Mouse (Mus musculus) skeletal muscle tissue, postnatal 0 days (tissue): Measurements from ENCODE around the gene Arpc1b. TPM values are rescaled to one million over a fixed set of nuclear protein-coding genes. Genes with fewer than 3 reads are reported as not detected.

ENCODE experiments used
- polyA plus RNA-seq: library from polyadenylated mRNA; unstranded; fragments of >200 nt; fragmentation: Nextera tagmentation; extraction: Ambion mirVana; gene quantifications from 2 replicates; pipeline ENCODE4 v1.2.1, GENCODE M21; 2015

The Arpc1b gene
- polyA plus RNA-seq, result 178 and 280 TPM in 2 replicates

GRCm38 (mm10) chr5:145114071-145114605 is at the start of gene Arpc1b:
TSS of gene Arpc1b (plus strand) at chr5:145114215.

GRCm38 (mm10) chr5:145083632-145084451 is 30.2 kb upstream of the Arpc1b start, which contains the start of the genes Arpc1a and Kpna7:
TSS of gene Arpc1a (plus strand) at chr5:145083830.
TSS of gene Kpna7 (minus strand) at chr5:145084030.

GRCm38 (mm10) chr5:145139571-145140519 is 25.8 kb downstream of the Arpc1b start, which contains the start of the genes Pdap1 and Bud31:
TSS of gene Pdap1 (minus strand) at chr5:145140238.
TSS of gene Bud31 (plus strand) at chr5:145140362.

GRCm38 (mm10) chr5:145166536-145167305 is 52.7 kb downstream of the Arpc1b start, which contains the start of the genes Ptcd1 and Cpsf4:
TSS of gene Ptcd1 (minus strand) at chr5:145167108.
TSS of gene Cpsf4 (plus strand) at chr5:145167213.

Other genes starting within 250 kb of the Arpc1b start
- gene Smurf1, start 148.4 kb upstream of the Arpc1b start, polyA plus RNA-seq, result 6.9 and 7.4 TPM in 2 replicates
- not detected in 2 replicates for gene Gm4871, start 81.5 kb upstream of the Arpc1b start, polyA plus RNA-seq
- gene 1700018F24Rik, start 71.2 kb upstream of the Arpc1b start, polyA plus RNA-seq, result not detected in 2 replicates
- 64.8 and 78.1 TPM in 2 replicates for gene Arpc1a, start 30.4 kb upstream of the Arpc1b start, polyA plus RNA-seq
- gene Kpna7, start 30.2 kb upstream of the Arpc1b start, polyA plus RNA-seq, result not detected in 2 replicates
- 51.6 and 70.3 TPM in 2 replicates for gene Pdap1, start 26.0 kb downstream of the Arpc1b start, polyA plus RNA-seq
- 102 and 124 TPM in 2 replicates for gene Bud31, start 26.1 kb downstream of the Arpc1b start, polyA plus RNA-seq
- 10.5 and 10.8 TPM in 2 replicates for gene Ptcd1, start 52.9 kb downstream of the Arpc1b start, polyA plus RNA-seq
- 15.7 and 18.7 TPM in 2 replicates for gene Cpsf4, start 53.0 kb downstream of the Arpc1b start, polyA plus RNA-seq
- 894 and 985 TPM in 2 replicates for gene Atp5j2, start 77.8 kb downstream of the Arpc1b start, polyA plus RNA-seq
- 7.4 and 7.9 TPM in 2 replicates for gene Zkscan14, start 87.7 kb downstream of the Arpc1b start, polyA plus RNA-seq
- gene Zkscan5, start 90.3 kb downstream of the Arpc1b start, polyA plus RNA-seq, result 7.2 and 7.7 TPM in 2 replicates
- 29.5 and 34.5 TPM in 2 replicates for gene Zfp655, start 117.5 kb downstream of the Arpc1b start, polyA plus RNA-seq
- gene Zscan25, start 166.3 kb downstream of the Arpc1b start, polyA plus RNA-seq, result 0.33 and 0.44 TPM in 2 replicates
- not detected in 2 replicates for gene Cyp3a57, start 231.1 kb downstream of the Arpc1b start, polyA plus RNA-seq